ENCODE assay signal across 31 mouse cellular contexts in the genomic region with DNA sequence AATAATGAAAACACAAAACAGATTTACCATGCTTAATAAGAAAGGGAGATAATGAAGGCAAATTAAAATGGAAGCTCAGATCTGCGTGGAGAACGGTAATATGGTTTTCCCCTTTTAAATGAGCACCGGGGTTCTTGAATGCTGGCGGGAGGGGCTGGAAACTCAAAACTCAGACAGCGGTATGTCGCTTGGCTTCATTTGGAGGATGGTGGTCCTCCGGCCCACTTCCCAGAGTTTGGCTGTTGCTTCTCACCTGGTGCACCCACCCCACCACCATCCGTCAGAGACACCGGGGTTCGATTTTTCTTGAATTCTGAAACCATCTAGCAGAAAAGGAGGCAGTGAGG. TPM values are rescaled to one million over a fixed set of nuclear protein-coding genes. Genes with fewer than 3 reads are reported as not detected.
DNase-seq lines count a peak whose midpoint lies in the region; ATAC-seq lines count a peak whose summit lies in the region.
"Had no signal": no experiment of that assay in that cellular context is flagged by ENCODE, and none has a peak within 500 bp of the region (broad histone marks: within the 10 kb centered on the region; RNA-seq: fewer than 3 reads in every experiment).

No protein-coding gene starts in this region.

- no peak for ATAC-seq in hindbrain, embryonic 13.5 days (ENCODE audit: low FRiP score)
- no peak for ATAC-seq in hindbrain, embryonic 11.5 days (ENCODE audit: low FRiP score)
- ATAC-seq in neural tube, embryonic 13.5 days (ENCODE audit: low read depth): no peak
- no peak for ATAC-seq in forebrain, embryonic 16.5 days
- peak; percentile 40; the same call in 1 of the 2 replicates for ATAC-seq in neural tube, embryonic 15.5 days (ENCODE audit: low FRiP score)
- ATAC-seq: inflammation-experienced regulatory T-cells, adult 6 months had no signal

- no peaks in the 10 kb centered on the region for H3K9me3 ChIP-seq in hindbrain, embryonic 13.5 days
- no peaks in the 10 kb centered on the region for H3K9me3 ChIP-seq in hindbrain, embryonic 11.5 days (ENCODE audit: control insufficient read depth, low read length)
- H3K9me3 ChIP-seq in neural tube, embryonic 13.5 days: no peaks in the 10 kb centered on the region
- no peaks in the 10 kb centered on the region for H3K9me3 ChIP-seq in forebrain, embryonic 16.5 days (ENCODE audit: control insufficient read depth, low read length)
- no peaks in the 10 kb centered on the region for H3K9me3 ChIP-seq in neural tube, embryonic 15.5 days (replicated peaks)
- H3K9me3 ChIP-seq: G1E; heart, embryonic 10.5 days; heart, embryonic 15.5 days; kidney, embryonic 15.5 days had no signal

- no peak for DNase-seq in hindbrain, embryonic 11.5 days (ENCODE audit: low spot score)
- DNase-seq in neural tube, embryonic 10.5 days (ENCODE audit: extremely low spot score, low spot score): no peak
- DNase-seq in cerebellum, postnatal 36 days: no peak
- no peak for DNase-seq in testis, postnatal 14 days (ENCODE audit: low spot score)
- DNase-seq: adrenal gland, adult 8-10 months; cerebellum, adult 9-10 months; gastrocnemius, postnatal 25 days; heart, adult 11 months; heart, postnatal 36 days; kidney, adult 11 months; kidney, postnatal 4 days; layer of hippocampus, adult 9-11 months; liver; lung, adult 2 months; lung, postnatal 10 days; right cerebral cortex, adult 18-20 months; spleen, adult 18-20 months; thymus, adult 18-20 months; thymus, postnatal 36 days had no signal

- peak overlapping the region; percentile 86 for H3K27ac ChIP-seq in hindbrain, embryonic 13.5 days
- H3K27ac ChIP-seq in hindbrain, embryonic 11.5 days (ENCODE audit: low read depth, low read length): no peak overlapping the region
- peak overlapping the region; percentile 81 for H3K27ac ChIP-seq in neural tube, embryonic 13.5 days (replicated peaks)
- no peak overlapping the region for H3K27ac ChIP-seq in forebrain, embryonic 16.5 days (ENCODE audit: low read length)
- H3K27ac ChIP-seq in neural tube, embryonic 15.5 days (replicated peaks): peak overlapping the region; percentile 84
- H3K27ac ChIP-seq: heart, embryonic 10.5 days; heart, embryonic 15.5 days; kidney, embryonic 15.5 days; liver, embryonic 14.5 days; macrophage had no signal

- no peaks in the 10 kb centered on the region for H3K36me3 ChIP-seq in hindbrain, embryonic 13.5 days
- H3K36me3 ChIP-seq in hindbrain, embryonic 11.5 days (ENCODE audit: control insufficient read depth, insufficient read depth, low read length): no peaks in the 10 kb centered on the region
- no peaks in the 10 kb centered on the region for H3K36me3 ChIP-seq in neural tube, embryonic 13.5 days
- H3K36me3 ChIP-seq in forebrain, embryonic 16.5 days (ENCODE audit: control insufficient read depth, insufficient read depth): no peaks in the 10 kb centered on the region
- no peaks in the 10 kb centered on the region for H3K36me3 ChIP-seq in neural tube, embryonic 15.5 days
- H3K36me3 ChIP-seq: G1E; heart, embryonic 10.5 days; heart, embryonic 15.5 days; kidney, embryonic 15.5 days had no signal

- 0 out of 2 replicates have a peak, but pooled peaks cover 8% of the 10 kb centered on the region for H3K27me3 ChIP-seq in hindbrain, embryonic 13.5 days
- H3K27me3 ChIP-seq in hindbrain, embryonic 11.5 days (ENCODE audit: control insufficient read depth, insufficient read depth, low read length): no peaks in the 10 kb centered on the region; the same call in 1 of the 2 replicates
- no peaks in the 10 kb centered on the region; the same call in 1 of the 2 replicates for H3K27me3 ChIP-seq in neural tube, embryonic 13.5 days
- H3K27me3 ChIP-seq in forebrain, embryonic 16.5 days (replicated peaks; ENCODE audit: control insufficient read depth, insufficient read depth, low read length): no peaks in the 10 kb centered on the region
- no peaks in the 10 kb centered on the region for H3K27me3 ChIP-seq in neural tube, embryonic 15.5 days (replicated peaks)
- H3K27me3 ChIP-seq: kidney, embryonic 15.5 days had no signal

- H3K4me1 ChIP-seq in hindbrain, embryonic 13.5 days (replicated peaks): peaks cover 29% of the 10 kb centered on the region
- H3K4me1 ChIP-seq in hindbrain, embryonic 11.5 days (replicated peaks; ENCODE audit: control insufficient read depth, insufficient read depth, low read length): no peaks in the 10 kb centered on the region; the same call in 1 of the 2 replicates
- H3K4me1 ChIP-seq in neural tube, embryonic 13.5 days (replicated peaks): peaks cover 17% of the 10 kb centered on the region
- H3K4me1 ChIP-seq in forebrain, embryonic 16.5 days (replicated peaks; ENCODE audit: control insufficient read depth, insufficient read depth, low read length): peaks cover 16% of the 10 kb centered on the region
- peaks cover 24% of the 10 kb centered on the region for H3K4me1 ChIP-seq in neural tube, embryonic 15.5 days

- no peak overlapping the region for H3K9ac ChIP-seq in hindbrain, embryonic 13.5 days
- H3K9ac ChIP-seq in hindbrain, embryonic 11.5 days (ENCODE audit: low read depth, low read length): no peak overlapping the region
- no peak overlapping the region for H3K9ac ChIP-seq in neural tube, embryonic 13.5 days
- H3K9ac ChIP-seq in forebrain, embryonic 16.5 days (replicated peaks; ENCODE audit: low read depth, low read length): no peak overlapping the region
- no peak overlapping the region for H3K9ac ChIP-seq in neural tube, embryonic 15.5 days (replicated peaks)
- H3K9ac ChIP-seq: heart, embryonic 15.5 days; kidney, embryonic 15.5 days; liver, embryonic 14.5 days had no signal

- 76% methylated on average over 10 of the region's 10 CpGs for WGBS in hindbrain, embryonic 13.5 days
- 88% methylated on average over 10 of the region's 10 CpGs for WGBS in hindbrain, embryonic 11.5 days
- 73% methylated on average over 10 of the region's 10 CpGs for WGBS in neural tube, embryonic 13.5 days
- WGBS in forebrain, embryonic 16.5 days: 24% methylated on average over 10 of the region's 10 CpGs
- WGBS in neural tube, embryonic 15.5 days: 65% methylated on average over 10 of the region's 10 CpGs

- H3K4me2 ChIP-seq in hindbrain, embryonic 13.5 days: no peak overlapping the region
- H3K4me2 ChIP-seq in hindbrain, embryonic 11.5 days (replicated peaks; ENCODE audit: low read depth, low read length): no peak overlapping the region
- no peak overlapping the region for H3K4me2 ChIP-seq in neural tube, embryonic 13.5 days
- peak overlapping the region; percentile 11 for H3K4me2 ChIP-seq in forebrain, embryonic 16.5 days (ENCODE audit: low read length)
- H3K4me2 ChIP-seq in neural tube, embryonic 15.5 days: no peak overlapping the region
- H3K4me2 ChIP-seq: heart, embryonic 15.5 days; kidney, embryonic 15.5 days had no signal

- H3K4me3 ChIP-seq in hindbrain, embryonic 13.5 days: no peak overlapping the region
- no peak overlapping the region for H3K4me3 ChIP-seq in hindbrain, embryonic 11.5 days (ENCODE audit: low read depth, low read length)
- no peak overlapping the region for H3K4me3 ChIP-seq in neural tube, embryonic 13.5 days
- H3K4me3 ChIP-seq in forebrain, embryonic 16.5 days (replicated peaks; ENCODE audit: low read length): no peak overlapping the region
- no peak overlapping the region for H3K4me3 ChIP-seq in neural tube, embryonic 15.5 days (replicated peaks)
- H3K4me3 ChIP-seq: erythroblast, embryonic 14.5 days; heart, embryonic 10.5 days; heart, embryonic 15.5 days; kidney, embryonic 15.5 days had no signal

RNA-seq across cellular contexts. Expression of a gene that starts 40.1 kb away (rescaled TPM):
- 2.8 and 3.1 TPM in 2 replicates for polyA plus RNA-seq in hindbrain, embryonic 13.5 days (2015; fragmentation: Nextera tagmentation; extraction: Ambion mirVana)
- polyA plus RNA-seq in hindbrain, embryonic 11.5 days (2014; fragmentation: Nextera tagmentation; extraction: Ambion mirVana): 2.3 and 3.2 TPM in 2 replicates
- polyA plus RNA-seq in neural tube, embryonic 13.5 days (2015; fragmentation: Nextera tagmentation; extraction: Ambion mirVana): 2.6 and 2.9 TPM in 2 replicates
- polyA plus RNA-seq in forebrain, embryonic 16.5 days (2015; fragmentation: Nextera tagmentation; extraction: Ambion mirVana): 2.5 and 2.8 TPM in 2 replicates
- polyA plus RNA-seq in neural tube, embryonic 15.5 days (2015; fragmentation: Nextera tagmentation; extraction: Ambion mirVana): 2.3 and 2.6 TPM in 2 replicates
- polyA plus RNA-seq: erythroblast, embryonic 14.5 days; G1E; inflammation-experienced regulatory T-cells, adult 6 months; macrophage had no signal

RNA-seq across cellular contexts. Expression of a gene that starts 50.5 kb away (rescaled TPM):
- 43.0 and 45.4 TPM in 2 replicates for polyA plus RNA-seq in hindbrain, embryonic 13.5 days (2015; fragmentation: Nextera tagmentation; extraction: Ambion mirVana)
- polyA plus RNA-seq in hindbrain, embryonic 11.5 days (2014; fragmentation: Nextera tagmentation; extraction: Ambion mirVana): 51.3 and 53.5 TPM in 2 replicates
- 34.8 and 38.0 TPM in 2 replicates for polyA plus RNA-seq in neural tube, embryonic 13.5 days (2015; fragmentation: Nextera tagmentation; extraction: Ambion mirVana)
- 44.7 and 44.8 TPM in 2 replicates for polyA plus RNA-seq in forebrain, embryonic 16.5 days (2015; fragmentation: Nextera tagmentation; extraction: Ambion mirVana)
- polyA plus RNA-seq in neural tube, embryonic 15.5 days (2015; fragmentation: Nextera tagmentation; extraction: Ambion mirVana): 34.0 and 35.5 TPM in 2 replicates

RNA-seq across cellular contexts. Expression of a gene that starts 51.2 kb away (rescaled TPM):
- polyA plus RNA-seq in hindbrain, embryonic 13.5 days (2015; fragmentation: Nextera tagmentation; extraction: Ambion mirVana): 12.8 and 13.1 TPM in 2 replicates
- 14.8 and 21.1 TPM in 2 replicates for polyA plus RNA-seq in hindbrain, embryonic 11.5 days (2014; fragmentation: Nextera tagmentation; extraction: Ambion mirVana)
- 13.2 and 18.2 TPM in 2 replicates for polyA plus RNA-seq in neural tube, embryonic 13.5 days (2015; fragmentation: Nextera tagmentation; extraction: Ambion mirVana)
- 3.5 and 4.6 TPM in 2 replicates for polyA plus RNA-seq in forebrain, embryonic 16.5 days (2015; fragmentation: Nextera tagmentation; extraction: Ambion mirVana)
- polyA plus RNA-seq in neural tube, embryonic 15.5 days (2015; fragmentation: Nextera tagmentation; extraction: Ambion mirVana): 5.2 and 11.3 TPM in 2 replicates
- polyA plus RNA-seq: erythroblast, embryonic 14.5 days; G1E; macrophage had no signal

Comparison
In these comparisons a context has a peak if more than half of its experiments do, and no peak if none do; other contexts are left out.
1. H3K27ac ChIP-seq: peak in hindbrain, embryonic 13.5 days (single experiment), neural tube, embryonic 13.5 days (single experiment) and neural tube, embryonic 15.5 days (single experiment); none in hindbrain, embryonic 11.5 days (single experiment) and forebrain, embryonic 16.5 days (single experiment).